Mouse (Mus musculus) midbrain, embryonic 14.5 days (tissue): ENCODE measurements at regions not wholly inside any gene's neighbourhood (a gene's known extent, or its start where the extent isn't known, plus 50 kb on each side); places are given as distances from the start of the nearest gene placed in this dataset.

Source experiments
- ATAC-seq: fragments of 200-750 bp; cut with Nextera tagmentation; 2 replicates; pipeline ENCODE4 v1.8.0; 2017; ENCODE audit warnings: moderate number of reproducible peaks, moderate library complexity; ENCODE audit not compliant: low FRiP score, low TSS enrichment
- DNase-seq: peaks from one replicate; pipeline ENCODE4 v3.0.0-alpha.2; 2015
- H3K27ac ChIP-seq: fragments of 300-500 bp; sonication (generic); replicated peaks from 2 replicates; pipeline ENCODE4 v1.5.1; 2014; ENCODE audit warnings: mild to moderate bottlenecking, low read depth, low read length, moderate library complexity
- H3K27me3 ChIP-seq: fragments of 300-500 bp; sonication (generic); 2 replicates; pipeline ENCODE4 v1.6.1; 2014; ENCODE audit warnings: low read length, control low read depth, mixed read lengths; ENCODE audit not compliant: control insufficient read depth, insufficient read depth
- H3K36me3 ChIP-seq: fragments of 300-500 bp; sonication (generic); 2 replicates; pipeline ENCODE4 v1.6.1; 2014; ENCODE audit warnings: low read length, control low read depth; ENCODE audit not compliant: control insufficient read depth, insufficient read depth
- H3K4me1 ChIP-seq: fragments of 300-500 bp; sonication (generic); 2 replicates; pipeline ENCODE4 v1.6.1; 2014; ENCODE audit warnings: mild to moderate bottlenecking, antibody characterized with exemption, low read length, control low read depth; ENCODE audit not compliant: control insufficient read depth, insufficient read depth
- H3K4me2 ChIP-seq: fragments of 300-500 bp; sonication (generic); 2 replicates; pipeline ENCODE4 v1.6.1; 2014; ENCODE audit warnings: mild to moderate bottlenecking, low read length, moderate library complexity
- H3K4me3 ChIP-seq: fragments of 300-500 bp; sonication (generic); replicated peaks from 2 replicates; pipeline ENCODE4 v1.5.1; 2014; ENCODE audit warnings: low read depth, low read length
- H3K9ac ChIP-seq: fragments of 300-500 bp; sonication (generic); replicated peaks from 2 replicates; pipeline ENCODE4 v1.6.1; 2014; ENCODE audit warnings: mild to moderate bottlenecking, low read length, moderate library complexity
- H3K9me3 ChIP-seq: fragments of 300-500 bp; sonication (generic); 2 replicates; pipeline ENCODE4 v1.6.1; 2016; ENCODE audit warnings: low read length, control low read depth, mixed read lengths; ENCODE audit not compliant: control insufficient read depth
- WGBS: fragments of 180-500 bp; shearing (Covaris S2); extraction: QIAGEN DNeasy Blood & Tissue Kit; methylation state at CpG from one replicate; pipeline ENCODE4 v1.1.7; 2014; 5-methylcytosine and 5-hydroxymethylcytosine counted together

DNA sequence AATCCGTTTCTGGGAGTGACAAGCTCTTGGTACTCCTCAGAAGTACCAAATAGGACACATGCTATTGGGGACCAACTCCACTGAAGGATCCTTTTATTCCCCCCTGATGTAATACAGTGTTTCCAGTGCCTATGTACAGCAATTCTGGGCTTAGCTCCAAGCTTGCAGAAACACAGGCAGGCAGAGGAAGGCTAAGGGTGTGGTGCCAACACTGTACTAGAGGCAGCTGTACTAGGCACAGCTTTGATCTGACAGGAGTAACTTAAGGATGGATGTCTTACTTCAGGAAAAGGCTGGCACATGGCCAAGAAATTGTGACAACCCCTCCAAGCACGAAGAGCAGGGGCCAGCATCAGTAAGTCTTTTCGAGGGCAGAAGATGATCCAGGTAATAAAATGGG is 154.7 kb upstream of the Arid2 start:
- no peak overlapping the region for H3K4me3 ChIP-seq
- DNase-seq (peak; percentile 41), ATAC-seq (no peak)
- H3K27me3 ChIP-seq, result no peaks in the 10 kb centered on the region
- H3K9ac ChIP-seq, result no peak overlapping the region
- 60% methylated on average over 3 of the region's 3 CpGs for WGBS
- no peaks in the 10 kb centered on the region for H3K36me3 ChIP-seq
- H3K27ac ChIP-seq, result no peak overlapping the region
- no peak overlapping the region for H3K4me2 ChIP-seq
- H3K9me3 ChIP-seq, result no peaks in the 10 kb centered on the region
- H3K4me1 ChIP-seq, result no peaks in the 10 kb centered on the region

DNA sequence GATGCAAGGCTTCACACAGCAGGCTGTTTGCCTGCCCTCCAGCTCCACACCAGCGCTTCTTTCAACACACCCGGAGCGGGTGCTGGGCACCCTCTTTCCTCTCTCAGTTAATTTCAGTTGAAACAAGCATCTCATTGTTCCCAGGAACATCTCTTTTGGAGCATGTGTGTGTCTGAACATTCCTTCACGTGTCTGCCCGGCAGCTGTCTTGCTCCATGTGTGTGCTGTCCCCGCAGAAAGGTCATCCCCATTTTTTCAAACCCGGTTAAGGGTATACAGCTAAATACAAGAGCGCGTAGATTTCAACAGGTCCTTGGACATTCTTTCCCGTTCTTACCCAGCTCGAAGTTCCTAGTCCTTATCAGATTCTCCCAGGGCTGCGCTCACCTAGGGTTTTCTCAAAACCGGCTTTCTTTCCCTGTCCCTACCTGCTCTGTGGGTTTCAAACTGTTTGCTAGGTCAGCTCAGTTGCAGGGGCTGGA is 152.0 kb upstream of the Arid2 start:
- Histone ChIP-seq H3K9me3 (no peaks in the 10 kb centered on the region), H3K4me3 (no peak overlapping the region), H3K36me3 (no peaks in the 10 kb centered on the region), H3K4me1 (no peaks in the 10 kb centered on the region), H3K4me2 (peak overlapping the region; percentile 15; the same call in 1 of the 2 replicates), H3K27me3 (no peaks in the 10 kb centered on the region), H3K9ac (no peak overlapping the region), H3K27ac (no peak overlapping the region)
- WGBS, result 17% methylated on average over 13 of the region's 13 CpGs
- DNase-seq (peak; percentile 20), ATAC-seq (no peak)

DNA sequence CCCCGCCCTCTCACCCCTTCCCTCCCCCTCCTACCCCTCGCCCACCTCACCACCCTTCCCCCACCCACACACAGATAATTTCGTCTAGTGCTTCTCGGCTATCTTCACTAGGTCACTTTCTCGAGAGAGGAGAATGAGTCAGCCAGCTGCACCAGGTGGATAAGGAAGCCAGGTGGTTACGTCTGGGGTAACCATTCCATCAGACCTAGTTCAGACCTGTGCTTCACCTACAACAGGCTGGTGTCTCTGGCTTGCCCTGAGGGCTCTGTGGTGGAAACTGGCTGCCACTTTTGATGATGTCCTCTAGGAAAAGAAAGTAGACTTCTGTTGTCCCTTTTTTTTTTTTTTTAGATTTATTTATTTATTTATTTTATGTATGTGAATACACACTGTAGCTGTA is 151.5 kb upstream of the Arid2 start:
- ATAC-seq (no peak), DNase-seq (no peak)
- no peak overlapping the region for H3K4me3 ChIP-seq
- no peaks in the 10 kb centered on the region for H3K4me1 ChIP-seq
- 47% methylated on average over 6 of the region's 6 CpGs for whole genome bisulfite sequencing
- H3K4me2 ChIP-seq, result no peak overlapping the region
- no peaks in the 10 kb centered on the region for H3K9me3 ChIP-seq
- no peaks in the 10 kb centered on the region for H3K36me3 ChIP-seq
- H3K9ac ChIP-seq, result no peak overlapping the region
- H3K27me3 ChIP-seq, result no peaks in the 10 kb centered on the region
- H3K27ac ChIP-seq, result no peak overlapping the region

- DNase-seq, result no peak
- H3K4me2 ChIP-seq, result no peak overlapping the region
- H3K4me3 ChIP-seq, result no peak overlapping the region
- H3K4me1 ChIP-seq, result no peaks in the 10 kb centered on the region
- H3K9me3 ChIP-seq, result no peaks in the 10 kb centered on the region
- no peak overlapping the region for H3K9ac ChIP-seq
- no peaks in the 10 kb centered on the region for H3K27me3 ChIP-seq
- no peaks in the 10 kb centered on the region for H3K36me3 ChIP-seq
- 94% methylated on average over 17 of the region's 17 CpGs for WGBS
- ATAC-seq, result no peak
- no peak overlapping the region for H3K27ac ChIP-seq
These were observed 149.8 kb upstream of the Arid2 start for GRCm38 (mm10) chr15:96137534-96137933.

DNA sequence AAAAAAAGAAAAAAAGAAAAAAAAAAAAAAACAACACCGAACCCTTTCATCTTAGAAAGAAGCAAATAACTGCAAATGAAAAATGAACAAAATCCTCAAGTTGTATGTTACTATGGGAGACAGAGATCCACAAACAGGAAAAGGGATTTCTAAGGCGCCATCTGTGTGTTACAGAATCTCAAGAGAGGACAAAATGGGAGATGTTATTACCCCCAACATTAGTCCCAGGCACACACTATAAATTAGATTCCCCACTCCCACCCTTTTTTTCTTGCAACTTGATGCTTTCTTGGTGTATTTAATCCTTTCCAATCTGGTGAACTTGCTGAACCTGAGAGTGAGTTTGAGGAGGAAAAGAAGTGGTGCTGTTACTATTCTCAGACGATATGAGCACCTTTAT is 149.4 kb upstream of the Arid2 start:
- H3K27me3 ChIP-seq, result no peaks in the 10 kb centered on the region
- ATAC-seq, result no peak

GRCm38 (mm10) chr15:96153489-96153888 is 133.8 kb upstream of the Arid2 start:
- no peaks in the 10 kb centered on the region for H3K27me3 ChIP-seq
- ATAC-seq (no peak), DNase-seq (no peak)
- 84% methylated on average over 6 of the region's 6 CpGs for WGBS
- no peaks in the 10 kb centered on the region for H3K9me3 ChIP-seq
- no peak overlapping the region for H3K4me2 ChIP-seq
- H3K4me1 ChIP-seq, result no peaks in the 10 kb centered on the region
- H3K36me3 ChIP-seq, result no peaks in the 10 kb centered on the region
- H3K9ac ChIP-seq, result no peak overlapping the region
- H3K27ac ChIP-seq, result no peak overlapping the region
- no peak overlapping the region for H3K4me3 ChIP-seq

More for the DNA sequence above, 149.4 kb upstream of the Arid2 start:
- WGBS, result 94% methylated on average over 3 of the region's 3 CpGs
- Histone ChIP-seq H3K36me3 (no peaks in the 10 kb centered on the region), H3K27ac (no peak overlapping the region), H3K4me1 (no peaks in the 10 kb centered on the region), H3K4me3 (no peak overlapping the region), H3K9ac (no peak overlapping the region), H3K4me2 (no peak overlapping the region), H3K9me3 (no peaks in the 10 kb centered on the region)
- no peak for DNase-seq

GRCm38 (mm10) chr15:96158321-96158720 is 129.0 kb upstream of the Arid2 start:
- no peak overlapping the region for H3K4me2 ChIP-seq
- DNase-seq (no peak), ATAC-seq (no peak)
- no peak overlapping the region for H3K27ac ChIP-seq
- H3K4me1 ChIP-seq, result no peaks in the 10 kb centered on the region
- no peak overlapping the region for H3K9ac ChIP-seq
- no peaks in the 10 kb centered on the region for H3K36me3 ChIP-seq
- H3K4me3 ChIP-seq, result no peak overlapping the region
- no peaks in the 10 kb centered on the region for H3K27me3 ChIP-seq
- H3K9me3 ChIP-seq, result no peaks in the 10 kb centered on the region
- 90% methylated on average over 4 of the region's 4 CpGs for WGBS

DNA sequence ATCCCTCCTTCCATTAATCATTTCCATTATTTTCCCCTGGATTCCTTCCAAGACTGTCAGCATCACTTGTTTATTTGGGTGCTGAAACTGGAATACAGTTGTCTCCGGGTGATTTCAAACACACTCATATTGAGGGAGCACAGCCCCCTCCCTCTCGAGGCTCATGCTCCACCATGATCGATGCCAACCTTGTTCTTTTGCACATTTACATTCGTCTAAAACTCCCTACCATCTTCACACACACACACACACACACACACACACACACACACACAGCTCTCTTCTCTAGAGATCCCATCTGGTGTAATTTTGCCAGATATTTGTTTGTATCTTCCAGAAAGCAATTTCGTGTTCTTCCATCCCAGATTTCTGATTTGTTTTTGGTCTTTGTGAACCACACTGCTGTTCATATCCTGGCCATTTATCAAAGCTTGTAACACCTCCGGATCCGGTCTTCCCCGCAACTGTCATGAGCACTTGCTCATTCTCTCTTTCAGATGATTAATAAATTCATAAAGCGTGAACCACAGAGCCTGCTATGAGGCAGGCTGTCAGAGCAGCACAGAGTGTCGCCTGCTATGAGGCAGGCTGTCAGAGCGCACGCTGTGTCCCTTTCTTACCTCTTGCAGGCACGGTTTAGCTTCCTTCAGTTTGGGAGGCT is 122.4 kb upstream of the Arid2 start:
- no peak overlapping the region for H3K9ac ChIP-seq
- no peaks in the 10 kb centered on the region for H3K27me3 ChIP-seq
- H3K9me3 ChIP-seq, result no peaks in the 10 kb centered on the region
- 0 out of 2 replicates have a peak, but pooled peaks cover 3% of the 10 kb centered on the region for H3K4me1 ChIP-seq
- H3K27ac ChIP-seq, result peak overlapping the region; percentile 38
- ATAC-seq (no peak), DNase-seq (peak; percentile 55)
- no peaks in the 10 kb centered on the region for H3K36me3 ChIP-seq
- H3K4me2 ChIP-seq, result peak overlapping the region; percentile 26
- no peak overlapping the region for H3K4me3 ChIP-seq
- WGBS, result 56% methylated on average over 13 of the region's 13 CpGs

GRCm38 (mm10) chr15:96167256-96167655 is 120.1 kb upstream of the Arid2 start:
- H3K9ac ChIP-seq, result no peak overlapping the region
- H3K4me2 ChIP-seq, result no peak overlapping the region
- no peak overlapping the region for H3K4me3 ChIP-seq
- DNase-seq, result no peak
- 81% methylated on average over 9 of the region's 9 CpGs for WGBS
- H3K27ac ChIP-seq, result no peak overlapping the region
- ATAC-seq, result no peak
- H3K9me3 ChIP-seq, result no peaks in the 10 kb centered on the region
- 0 out of 2 replicates have a peak, but pooled peaks cover 4% of the 10 kb centered on the region for H3K4me1 ChIP-seq
- no peaks in the 10 kb centered on the region for H3K36me3 ChIP-seq
- no peaks in the 10 kb centered on the region for H3K27me3 ChIP-seq
